Mouse (Mus musculus) brain, embryonic 18.5 days (tissue): Measurements from ENCODE around the gene Dzip1l.

Source experiments
- DNase-seq: peaks from one replicate; pipeline ENCODE4 v3.0.0-alpha.2; 2012; ENCODE audit warnings: low read depth, low spot score

Gene Dzip1l

GRCm38 (mm10) chr9:99717134-99717533 is 87.8 kb downstream of the Dzip1l start, which contains the start of gene Cldn18:
Gene Cldn18, minus strand, starts transcription at chr9:99717267.
- DNase-seq, result no peak
